Mouse (Mus musculus): Measurements from ENCODE around the gene Ttc39d. TPM values are rescaled to one million over a fixed set of nuclear protein-coding genes. Genes with fewer than 3 reads are reported as not detected.
"Not testable (repeated sequence)": the region's sequence is repeated elsewhere in the genome, so short reads cannot be mapped to it uniquely, and the experiment has no call there.

The Ttc39d gene
- total RNA-seq (2021): 0.24 TPM in 1 of 2 replicates, not detected in the other
- long read RNA-seq: 0 reads

GRCm38 (mm10) chr17:80206671-80207581, at the start of gene Ttc39d, which contains the start of gene Srsf7:
Gene Ttc39d (plus strand): TSS chr17:80207460.
Gene Srsf7 (minus strand): TSS chr17:80207307.
- DNase-seq: peak; percentile 96

DNA sequence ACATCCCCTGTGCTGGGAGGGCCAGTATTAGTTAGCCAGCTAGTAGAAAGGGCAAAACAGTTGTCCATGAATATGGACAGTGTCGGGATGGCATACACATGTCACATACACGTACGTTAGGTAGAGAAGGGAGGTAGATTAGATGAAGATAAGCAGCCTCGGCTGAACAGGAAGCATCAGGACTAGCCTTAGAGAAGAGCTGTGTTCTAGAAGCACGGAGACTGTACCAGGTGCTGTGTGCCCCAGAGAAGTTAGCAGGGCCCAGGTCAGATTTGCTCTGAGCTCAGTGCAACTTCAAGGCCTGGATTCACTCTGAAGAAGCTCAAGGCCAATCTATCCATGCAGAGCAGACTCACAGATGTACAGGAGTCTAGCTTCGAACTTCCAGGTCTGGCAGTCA, 49.8 kb upstream of the Ttc39d start:
- no peak for DNase-seq

DNA sequence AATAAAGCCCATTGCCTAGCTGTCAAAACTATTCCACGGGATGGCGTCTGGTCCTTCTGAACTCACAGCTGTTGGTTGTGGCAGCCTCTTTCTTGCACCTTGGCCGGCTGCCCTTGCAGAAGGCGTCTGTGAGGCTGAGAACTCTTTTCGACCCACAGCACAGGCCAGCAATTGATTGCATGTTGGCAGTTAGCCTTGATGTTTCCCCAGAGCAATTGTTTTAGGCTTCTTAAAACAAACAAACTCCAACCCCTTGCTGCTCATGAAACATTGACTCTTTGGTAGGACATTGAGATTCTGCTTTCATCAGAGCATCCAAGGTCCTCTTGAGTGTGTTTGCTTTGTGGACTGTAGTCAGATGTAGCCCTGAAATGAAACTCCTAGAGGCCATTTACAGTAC, 46.8 kb upstream of the Ttc39d start:
- DNase-seq: peak; percentile 54

DNA sequence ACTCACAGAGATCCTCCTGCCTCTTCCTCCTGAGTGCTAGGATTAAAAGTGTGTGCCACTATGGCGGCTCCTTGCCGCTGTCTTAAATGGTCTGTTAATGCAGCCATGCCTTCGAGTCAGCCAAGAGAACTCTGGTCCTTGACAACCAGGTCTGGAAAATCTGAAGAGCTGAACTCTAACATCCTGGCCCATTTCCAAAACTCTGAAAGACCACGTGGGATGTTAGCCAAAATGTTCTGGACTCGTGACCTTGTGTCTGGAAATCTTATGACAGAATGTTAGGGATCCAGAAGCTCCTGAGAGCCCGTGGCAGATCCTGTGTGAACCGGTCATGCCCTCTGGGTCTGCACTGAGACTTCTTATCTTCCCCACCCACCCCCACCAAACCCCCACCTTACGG, 43.3 kb upstream of the Ttc39d start:
- no peak for DNase-seq

DNA sequence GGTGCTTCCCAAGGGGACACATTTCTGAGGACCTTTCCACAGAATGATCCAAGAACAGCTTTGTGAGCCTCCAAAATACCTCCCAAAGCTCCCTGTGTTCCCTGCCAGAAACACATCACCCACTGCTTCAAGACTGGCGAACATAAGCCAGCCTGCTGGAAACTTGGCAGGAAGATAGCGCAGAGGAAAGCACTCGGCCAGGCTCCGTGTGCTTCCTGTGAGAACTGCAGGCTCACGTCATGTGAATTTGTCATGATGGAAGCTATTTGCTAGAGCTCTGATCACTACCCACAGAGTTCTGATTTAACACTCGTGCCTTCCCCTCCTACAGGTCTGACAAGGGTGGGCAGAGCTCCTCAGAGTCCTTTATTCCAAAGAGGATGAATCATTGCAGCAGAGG, 41.5 kb upstream of the Ttc39d start:
- no peak for DNase-seq

GRCm38 (mm10) chr17:80166346-80166745, 40.9 kb upstream of the Ttc39d start:
- DNase-seq: no peak

GRCm38 (mm10) chr17:80167436-80167835, 39.8 kb upstream of the Ttc39d start:
- no peak for DNase-seq

GRCm38 (mm10) chr17:80167851-80168251, 39.4 kb upstream of the Ttc39d start:
- DNase-seq: no peak

DNA sequence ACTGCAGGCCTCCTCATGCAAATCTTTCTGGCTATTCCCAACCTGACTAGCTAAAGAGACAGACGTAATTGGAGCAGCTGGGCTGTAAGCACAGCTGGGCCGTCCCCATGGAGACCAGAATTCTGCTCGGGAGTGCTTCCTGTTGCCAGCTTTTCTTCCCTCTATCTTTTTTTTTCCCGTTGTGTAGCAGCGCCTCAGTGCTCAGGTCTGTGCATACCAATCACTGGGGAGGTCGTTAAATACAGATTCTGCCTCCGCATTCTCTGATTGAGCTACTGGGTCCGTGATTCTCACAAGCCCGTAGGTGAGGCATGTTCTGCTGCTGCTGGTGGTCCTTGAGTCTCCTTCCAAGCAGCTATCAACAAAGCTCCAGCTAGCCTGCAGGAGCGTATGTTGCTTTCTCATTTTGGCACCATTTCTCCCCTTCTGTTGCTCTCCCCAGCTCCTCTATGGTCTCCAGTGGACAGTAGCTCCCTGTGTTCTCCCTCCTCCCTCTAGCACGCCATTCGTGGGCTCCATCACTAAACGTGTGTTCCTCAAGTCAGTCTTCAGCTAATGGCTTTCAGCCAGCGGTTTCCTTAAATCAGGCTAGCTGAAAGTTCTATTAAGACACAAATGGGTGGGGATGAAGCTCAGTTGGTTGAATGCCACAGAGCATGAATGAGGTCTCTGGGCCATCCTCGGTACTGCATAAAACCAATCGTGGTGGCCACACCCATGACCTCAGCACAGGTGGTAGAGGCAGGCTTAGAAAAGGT, 38.7 kb upstream of the Ttc39d start:
- no peak for DNase-seq

DNA sequence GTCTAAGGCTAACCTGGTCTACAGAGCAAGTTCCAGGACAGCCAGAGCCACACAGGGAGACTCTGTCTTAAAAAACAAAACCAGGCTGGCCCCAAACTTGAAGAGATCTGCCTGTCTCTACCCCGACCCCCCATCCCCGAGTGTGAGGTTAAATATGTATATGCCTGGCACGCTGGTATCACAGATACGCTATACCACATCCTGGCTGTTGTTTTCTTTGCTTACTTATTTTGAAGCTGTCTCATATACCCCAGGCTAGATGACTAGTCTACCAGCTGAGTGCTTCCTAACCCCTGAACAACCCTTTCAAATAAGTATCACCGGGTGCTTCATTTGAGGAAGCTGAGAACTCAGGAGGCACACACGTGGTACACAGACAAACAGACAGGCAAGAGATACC, 37.5 kb upstream of the Ttc39d start:
- DNase-seq: no peak

DNA sequence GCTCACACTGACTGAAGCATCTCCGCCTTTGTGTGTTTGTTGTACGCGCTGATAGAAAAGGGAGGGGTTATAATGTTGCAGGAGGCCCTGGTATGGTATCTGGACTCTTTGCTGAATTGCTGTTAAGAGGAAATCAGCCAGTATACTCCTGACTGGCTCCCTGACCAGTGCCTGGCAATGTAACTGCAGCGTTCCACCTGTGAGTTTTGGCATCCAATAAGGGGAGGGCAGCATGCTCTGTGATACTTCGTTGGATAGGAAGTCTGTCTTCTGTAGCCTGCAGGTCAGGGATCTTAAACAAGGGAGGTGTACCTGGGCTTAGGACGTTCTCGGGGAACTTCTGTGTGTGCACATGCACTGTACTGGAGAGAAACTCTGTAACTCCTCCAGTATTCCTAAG, 36.3 kb upstream of the Ttc39d start:
- DNase-seq: no peak

DNA sequence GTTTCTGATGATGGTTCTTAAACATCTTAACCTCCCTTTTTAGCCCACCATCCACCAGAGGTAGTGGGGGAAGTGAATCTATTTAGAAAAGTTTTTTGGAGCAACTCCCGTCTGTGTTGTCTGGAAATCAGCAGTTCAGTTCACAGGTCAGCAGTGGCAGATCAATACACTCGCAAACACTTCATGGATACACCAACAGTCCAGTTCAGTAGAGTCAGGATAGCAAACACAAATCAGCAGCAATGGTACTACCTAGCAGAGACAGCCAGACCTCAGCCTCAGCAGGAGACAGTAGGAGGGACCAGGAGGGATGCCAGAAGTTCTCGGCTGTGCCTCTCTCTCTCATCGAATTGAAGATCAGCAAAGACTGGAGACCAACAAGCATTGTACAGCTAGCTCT, 35.3 kb upstream of the Ttc39d start:
- DNase-seq: no peak

DNA sequence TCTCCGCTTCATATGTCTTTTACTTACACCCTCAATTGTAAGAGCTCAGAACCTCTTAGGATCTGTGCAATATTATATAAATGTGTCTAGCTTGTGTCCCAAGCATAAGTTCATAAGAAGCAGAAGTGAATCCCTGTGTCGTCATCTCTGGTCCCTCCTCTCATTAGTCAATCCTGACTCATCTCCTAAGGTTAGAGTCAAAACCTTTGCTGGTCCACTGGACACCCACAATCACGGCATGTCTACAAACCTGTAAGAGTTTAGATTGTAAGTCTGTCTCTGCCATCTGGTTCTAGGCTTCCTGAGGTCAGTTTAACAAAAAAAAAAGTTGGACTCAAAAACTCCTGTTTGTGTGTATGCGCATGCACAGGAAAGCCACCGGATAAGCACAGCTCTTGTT, 34.5 kb upstream of the Ttc39d start:
- DNase-seq: no peak

DNA sequence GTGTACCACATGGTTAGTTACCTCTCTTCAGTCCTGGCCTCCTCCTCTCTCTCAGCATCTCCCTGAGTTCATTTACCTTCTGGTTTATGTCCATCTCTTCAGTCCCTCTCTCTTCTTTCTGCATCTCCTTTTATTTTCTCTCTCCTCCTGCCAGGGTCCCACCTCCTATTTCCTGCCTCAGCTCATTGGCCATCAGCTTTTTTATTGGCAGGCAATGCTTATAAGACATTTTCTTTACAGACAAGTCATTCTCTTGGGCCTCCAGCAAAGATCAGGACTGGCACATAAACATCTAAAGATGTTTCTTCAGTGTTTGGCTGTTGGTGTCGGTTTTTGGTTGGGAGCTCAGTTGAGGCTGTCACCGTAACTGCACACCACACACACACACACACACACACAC, 33.6 kb upstream of the Ttc39d start:
- DNase-seq: no peak

GRCm38 (mm10) chr17:80174146-80174545, 33.1 kb upstream of the Ttc39d start:
- no peak for DNase-seq

GRCm38 (mm10) chr17:80174699-80175385, 32.4 kb upstream of the Ttc39d start:
- no peak for DNase-seq

DNA sequence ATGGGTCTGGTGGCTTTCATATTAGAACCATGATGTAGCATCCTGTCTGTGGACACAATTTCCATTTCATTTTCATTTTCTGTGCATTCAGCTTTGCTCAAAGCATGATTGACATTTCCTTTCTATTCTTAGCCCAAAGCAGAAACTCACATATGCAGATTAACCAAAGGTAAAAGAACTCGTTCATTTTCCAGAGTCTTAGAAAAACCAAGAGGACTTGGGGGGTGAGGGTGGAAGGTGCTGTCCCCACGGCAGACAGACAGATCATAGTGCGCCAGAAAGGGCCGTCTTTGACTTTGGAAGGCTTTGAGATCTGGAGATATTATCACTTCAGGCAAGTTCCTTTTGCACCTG, 31.9 kb upstream of the Ttc39d start:
- DNase-seq: no peak

DNA sequence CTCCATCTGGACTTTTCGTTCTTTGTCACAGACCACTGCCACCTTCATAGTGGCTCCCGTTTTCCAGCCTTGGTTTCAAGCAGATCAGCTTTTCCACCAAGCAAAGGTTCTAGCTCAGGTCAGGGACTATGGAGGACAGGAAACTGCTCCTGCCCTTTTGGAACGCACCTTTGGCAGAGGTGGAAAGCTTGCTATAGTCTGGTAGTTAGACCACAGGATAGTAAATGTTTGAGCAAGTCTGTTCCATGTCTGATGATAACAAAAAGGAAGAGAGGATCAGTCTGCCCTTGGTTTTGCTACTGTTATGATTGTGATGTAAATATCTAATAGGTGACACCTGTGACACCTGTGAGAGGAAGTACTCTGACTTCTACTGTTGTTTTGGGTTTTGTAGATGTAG, 31.3 kb upstream of the Ttc39d start:
- DNase-seq: no peak

DNA sequence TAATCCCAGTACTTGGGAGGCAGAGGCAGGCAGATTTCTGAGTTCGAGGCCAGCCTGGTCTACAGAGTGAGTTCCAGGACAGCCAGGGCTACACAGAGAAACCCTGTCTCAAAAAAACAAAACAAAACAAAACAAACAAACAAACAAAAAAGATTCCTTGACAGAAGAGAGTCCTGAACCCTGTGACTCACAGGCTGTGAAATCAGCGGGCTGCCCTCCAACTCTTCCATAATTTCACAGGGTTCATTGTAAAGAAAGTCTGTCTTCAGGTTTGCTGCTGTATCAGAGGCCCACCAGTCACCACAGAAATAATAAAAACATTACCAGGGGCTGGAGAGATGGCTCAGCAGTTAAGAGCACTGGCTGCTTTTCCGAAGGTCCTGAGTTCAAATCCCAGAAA, 28.4 kb upstream of the Ttc39d start:
- DNase-seq: not testable (repeated sequence)

GRCm38 (mm10) chr17:80179959-80180358, 27.3 kb upstream of the Ttc39d start:
- peak; percentile 72 for DNase-seq

DNA sequence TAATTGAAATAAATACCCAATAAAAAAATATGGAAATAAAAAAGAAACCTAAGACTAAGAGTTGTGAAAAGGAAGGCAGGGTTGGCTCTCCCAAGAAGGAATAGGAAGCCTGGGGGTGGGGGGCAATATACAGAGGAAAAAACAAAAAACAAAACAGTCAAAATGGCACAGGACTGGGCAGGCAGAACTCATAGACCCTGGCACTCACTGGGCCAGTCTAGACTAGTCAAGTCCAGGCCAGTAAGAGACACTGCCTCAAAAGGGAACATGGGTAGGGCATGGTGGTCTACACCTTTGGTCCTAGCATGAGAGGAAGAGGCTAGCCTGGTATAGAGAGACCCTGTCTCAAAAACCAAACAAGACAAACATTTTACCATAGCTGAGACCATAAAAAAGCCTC, 26.8 kb upstream of the Ttc39d start:
- no peak for DNase-seq

DNA sequence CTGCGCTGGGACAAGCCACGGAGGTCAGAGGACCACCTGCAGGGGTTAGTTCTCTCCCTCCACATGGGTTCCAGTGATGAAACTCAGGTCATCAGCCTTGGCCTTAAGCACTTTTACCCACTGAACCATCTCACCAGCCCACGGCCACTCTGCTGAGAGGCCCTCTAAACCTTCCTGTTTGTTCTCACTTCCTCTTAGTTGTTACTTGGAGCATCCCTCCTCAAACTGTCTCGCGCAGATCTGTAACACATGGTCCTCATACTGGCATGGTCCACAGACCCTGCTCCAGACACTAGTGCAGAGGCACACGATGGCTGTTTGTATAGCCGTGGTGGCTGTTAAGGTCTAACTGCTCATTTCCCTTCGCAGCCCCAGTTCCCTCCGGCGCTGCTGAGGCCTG, 23.6 kb upstream of the Ttc39d start:
- no peak for DNase-seq

GRCm38 (mm10) chr17:80193075-80193474, 14.2 kb upstream of the Ttc39d start:
- DNase-seq: no peak
